Mouse (Mus musculus): ENCODE measurements at regions not wholly inside any gene's neighbourhood (a gene's known extent, or its start where the extent isn't known, plus 50 kb on each side); places are given as distances from the start of the nearest gene placed in this dataset.
A peak's percentile ranks its signal among the peaks of the same experiment; 100 is the strongest.

- no peak for ATAC-seq (ENCODE audit: low read depth)
- Histone ChIP-seq H3K4me1 (replicated peaks; ENCODE audit: control insufficient read depth, insufficient read depth, low read length) (peaks cover 4% of the 10 kb centered on the region), H3K4me2 (ENCODE audit: low read depth, low read length) (no peak overlapping the region), H3K27me3 (ENCODE audit: control insufficient read depth, insufficient read depth, low read depth, low read length) (no peaks in the 10 kb centered on the region), H3K27ac (ENCODE audit: low read length) (no peak overlapping the region), H3K9me3 (ENCODE audit: control insufficient read depth, low read length) (no peaks in the 10 kb centered on the region), H3K9ac (ENCODE audit: low read length) (no peak overlapping the region), H3K4me3 (ENCODE audit: low read length) (no peak overlapping the region), H3K36me3 (ENCODE audit: control insufficient read depth, insufficient read depth, low read length) (no peaks in the 10 kb centered on the region)
- WGBS, result 34% methylated on average over 6 of the region's 6 CpGs
Observed at GRCm38 (mm10) chr16:18683556-18683955, 53.8 kb upstream of the Sept5 start.

- no peak overlapping the region for H3K9ac ChIP-seq (ENCODE audit: low read length)
- no peak overlapping the region for H3K4me2 ChIP-seq (ENCODE audit: low read depth, low read length)
- no peak for ATAC-seq (ENCODE audit: low read depth)
- no peaks in the 10 kb centered on the region for H3K36me3 ChIP-seq (ENCODE audit: control insufficient read depth, insufficient read depth, low read length)
- no peak overlapping the region for H3K27ac ChIP-seq (ENCODE audit: low read length)
- H3K4me3 ChIP-seq (ENCODE audit: low read length), result no peak overlapping the region
- peaks cover 4% of the 10 kb centered on the region for H3K4me1 ChIP-seq (replicated peaks; ENCODE audit: control insufficient read depth, insufficient read depth, low read length)
- no peaks in the 10 kb centered on the region for H3K9me3 ChIP-seq (ENCODE audit: control insufficient read depth, low read length)
- H3K27me3 ChIP-seq (ENCODE audit: control insufficient read depth, insufficient read depth, low read depth, low read length), result no peaks in the 10 kb centered on the region
- 16% methylated on average over 5 of the region's 6 CpGs for WGBS
Observed at GRCm38 (mm10) chr16:18686044-18686761, 56.4 kb upstream of the Sept5 start.

GRCm38 (mm10) chr16:18686916-18687315 lies 57.2 kb upstream of the Sept5 start:
- Histone ChIP-seq H3K9ac (ENCODE audit: low read length) (peak overlapping the region; percentile 52), H3K27me3 (ENCODE audit: control insufficient read depth, insufficient read depth, low read depth, low read length) (no peaks in the 10 kb centered on the region), H3K36me3 (ENCODE audit: control insufficient read depth, insufficient read depth, low read length) (no peaks in the 10 kb centered on the region), H3K27ac (ENCODE audit: low read length) (peak overlapping the region; percentile 49; the same call in 1 of the 2 replicates), H3K4me3 (ENCODE audit: low read length) (peak overlapping the region; percentile 21), H3K4me1 (replicated peaks; ENCODE audit: control insufficient read depth, insufficient read depth, low read length) (peaks cover 4% of the 10 kb centered on the region), H3K9me3 (ENCODE audit: control insufficient read depth, low read length) (no peaks in the 10 kb centered on the region), H3K4me2 (ENCODE audit: low read depth, low read length) (peak overlapping the region; percentile 51)
- 1% methylated on average over 17 of the region's 17 CpGs for WGBS
- ATAC-seq (ENCODE audit: low read depth), result peak; percentile 97

GRCm38 (mm10) chr16:18687367-18687766 lies 57.6 kb upstream of the Sept5 start:
- Histone ChIP-seq H3K4me3 (ENCODE audit: low read length) (peak overlapping the region; percentile 21; the same call in 1 of the 2 replicates), H3K9ac (ENCODE audit: low read length) (peak overlapping the region; percentile 52), H3K4me1 (replicated peaks; ENCODE audit: control insufficient read depth, insufficient read depth, low read length) (peaks cover 4% of the 10 kb centered on the region), H3K27ac (ENCODE audit: low read length) (peak overlapping the region; percentile 49; the same call in 1 of the 2 replicates), H3K36me3 (ENCODE audit: control insufficient read depth, insufficient read depth, low read length) (no peaks in the 10 kb centered on the region), H3K9me3 (ENCODE audit: control insufficient read depth, low read length) (no peaks in the 10 kb centered on the region), H3K27me3 (ENCODE audit: control insufficient read depth, insufficient read depth, low read depth, low read length) (no peaks in the 10 kb centered on the region), H3K4me2 (ENCODE audit: low read depth, low read length) (peak overlapping the region; percentile 51)
- 8% methylated on average over 8 of the region's 8 CpGs for WGBS
- peak; percentile 56 for ATAC-seq (ENCODE audit: low read depth)

GRCm38 (mm10) chr16:18695596-18695995 lies 65.8 kb upstream of the Sept5 start:
- no peak overlapping the region for H3K9ac ChIP-seq (ENCODE audit: low read length)
- WGBS, result 51% methylated on average over 5 of the region's 5 CpGs
- H3K9me3 ChIP-seq (ENCODE audit: control insufficient read depth, low read length), result no peaks in the 10 kb centered on the region
- H3K4me2 ChIP-seq (ENCODE audit: low read depth, low read length), result no peak overlapping the region
- ATAC-seq (ENCODE audit: low read depth), result no peak
- no peak overlapping the region for H3K27ac ChIP-seq (ENCODE audit: low read length)
- no peaks in the 10 kb centered on the region for H3K36me3 ChIP-seq (ENCODE audit: control insufficient read depth, insufficient read depth, low read length)
- H3K4me1 ChIP-seq (replicated peaks; ENCODE audit: control insufficient read depth, insufficient read depth, low read length), result no peaks in the 10 kb centered on the region
- H3K27me3 ChIP-seq (ENCODE audit: control insufficient read depth, insufficient read depth, low read depth, low read length), result no peaks in the 10 kb centered on the region
- no peak overlapping the region for H3K4me3 ChIP-seq (ENCODE audit: low read length)

DNA sequence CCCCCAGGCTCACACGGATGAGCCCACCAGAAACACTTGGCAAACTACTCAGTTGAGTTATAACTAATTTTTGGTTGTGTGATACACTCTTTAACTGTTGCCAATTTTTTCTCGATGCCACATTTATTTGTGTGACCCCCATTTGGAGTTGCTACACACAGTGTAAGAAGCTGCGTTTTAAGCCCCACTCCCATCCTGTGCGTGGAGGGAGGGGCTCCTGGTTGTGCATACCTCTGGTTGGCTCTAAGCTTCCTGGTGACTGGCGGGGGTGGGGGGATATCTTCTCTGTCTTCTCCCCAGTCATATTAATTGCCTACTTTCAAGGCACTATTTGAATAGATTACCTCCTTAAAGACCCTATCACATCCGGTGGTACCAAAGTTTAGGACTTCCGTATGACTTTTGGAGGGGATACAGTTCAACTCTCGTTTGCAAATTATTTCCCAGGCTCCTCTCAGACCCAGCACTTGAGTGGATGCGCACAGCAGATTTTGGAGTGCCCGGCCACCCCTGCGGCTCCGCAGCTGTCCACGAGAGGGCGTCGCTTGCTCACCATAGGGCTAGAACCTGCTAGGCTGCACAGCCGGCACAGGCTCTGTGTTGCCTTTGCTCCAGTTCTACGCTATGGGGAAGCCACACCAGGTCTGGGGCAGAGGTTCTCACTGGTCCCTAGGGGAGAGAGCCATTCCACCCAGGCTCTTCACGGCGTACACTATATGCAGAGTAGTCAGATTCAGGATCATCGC lies 66.5 kb upstream of the Sept5 start:
- no peak overlapping the region for H3K27ac ChIP-seq (ENCODE audit: low read length)
- peak overlapping the region; percentile 17; the same call in 1 of the 2 replicates for H3K4me2 ChIP-seq (ENCODE audit: low read depth, low read length)
- WGBS, result 9% methylated on average over 20 of the region's 20 CpGs
- ATAC-seq (ENCODE audit: low read depth), result peak; percentile 79
- H3K9ac ChIP-seq (ENCODE audit: low read length), result no peak overlapping the region
- H3K27me3 ChIP-seq (ENCODE audit: control insufficient read depth, insufficient read depth, low read depth, low read length), result no peaks in the 10 kb centered on the region
- H3K9me3 ChIP-seq (ENCODE audit: control insufficient read depth, low read length), result no peaks in the 10 kb centered on the region
- no peak overlapping the region for H3K4me3 ChIP-seq (ENCODE audit: low read length)
- no peaks in the 10 kb centered on the region for H3K36me3 ChIP-seq (ENCODE audit: control insufficient read depth, insufficient read depth, low read length)
- H3K4me1 ChIP-seq (replicated peaks; ENCODE audit: control insufficient read depth, insufficient read depth, low read length), result no peaks in the 10 kb centered on the region

DNA sequence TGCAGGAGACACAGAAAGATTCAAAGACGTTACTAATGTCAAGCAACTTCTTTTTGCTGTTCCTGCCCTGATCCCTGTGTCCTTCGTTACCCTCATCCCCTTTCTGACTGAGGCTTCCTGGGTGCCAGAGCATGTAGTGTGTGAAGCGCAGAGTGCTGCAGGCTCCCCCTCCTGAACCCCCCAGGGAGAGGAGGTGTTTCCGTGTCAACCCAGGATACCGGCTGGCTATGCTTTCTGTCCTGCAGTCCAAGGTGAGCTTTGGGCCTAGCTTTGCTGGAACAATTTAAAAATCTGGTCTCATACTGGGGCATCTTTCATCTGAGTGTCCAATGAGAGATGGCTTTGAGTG lies 67.0 kb upstream of the Sept5 start:
- WGBS, result 73% methylated on average over 5 of the region's 5 CpGs
- H3K4me3 ChIP-seq (ENCODE audit: low read length), result no peak overlapping the region
- H3K9me3 ChIP-seq (ENCODE audit: control insufficient read depth, low read length), result no peaks in the 10 kb centered on the region
- H3K9ac ChIP-seq (ENCODE audit: low read length), result no peak overlapping the region
- no peaks in the 10 kb centered on the region for H3K36me3 ChIP-seq (ENCODE audit: control insufficient read depth, insufficient read depth, low read length)
- no peak overlapping the region for H3K4me2 ChIP-seq (ENCODE audit: low read depth, low read length)
- no peaks in the 10 kb centered on the region for H3K27me3 ChIP-seq (ENCODE audit: control insufficient read depth, insufficient read depth, low read depth, low read length)
- H3K27ac ChIP-seq (ENCODE audit: low read length), result no peak overlapping the region
- ATAC-seq (ENCODE audit: low read depth), result 0 out of 2 replicates have a peak, but pooled peaks have one; percentile 3
- H3K4me1 ChIP-seq (replicated peaks; ENCODE audit: control insufficient read depth, insufficient read depth, low read length), result no peaks in the 10 kb centered on the region

GRCm38 (mm10) chr16:18704126-18704525 lies 72.5 kb upstream of the Cldn5 start:
- Histone ChIP-seq H3K4me2 (ENCODE audit: low read depth, low read length) (no peak overlapping the region), H3K4me1 (replicated peaks; ENCODE audit: control insufficient read depth, insufficient read depth, low read length) (peaks cover 17% of the 10 kb centered on the region), H3K27ac (ENCODE audit: low read length) (peak overlapping the region; percentile 70; the same call in 1 of the 2 replicates), H3K4me3 (ENCODE audit: low read length) (no peak overlapping the region), H3K36me3 (ENCODE audit: control insufficient read depth, insufficient read depth, low read length) (no peaks in the 10 kb centered on the region), H3K27me3 (ENCODE audit: control insufficient read depth, insufficient read depth, low read depth, low read length) (no peaks in the 10 kb centered on the region), H3K9ac (ENCODE audit: low read length) (no peak overlapping the region; the same call in 1 of the 2 replicates), H3K9me3 (ENCODE audit: control insufficient read depth, low read length) (no peaks in the 10 kb centered on the region)
- 36% methylated on average over 9 of the region's 9 CpGs for WGBS
- ATAC-seq (ENCODE audit: low read depth), result no peak

DNA sequence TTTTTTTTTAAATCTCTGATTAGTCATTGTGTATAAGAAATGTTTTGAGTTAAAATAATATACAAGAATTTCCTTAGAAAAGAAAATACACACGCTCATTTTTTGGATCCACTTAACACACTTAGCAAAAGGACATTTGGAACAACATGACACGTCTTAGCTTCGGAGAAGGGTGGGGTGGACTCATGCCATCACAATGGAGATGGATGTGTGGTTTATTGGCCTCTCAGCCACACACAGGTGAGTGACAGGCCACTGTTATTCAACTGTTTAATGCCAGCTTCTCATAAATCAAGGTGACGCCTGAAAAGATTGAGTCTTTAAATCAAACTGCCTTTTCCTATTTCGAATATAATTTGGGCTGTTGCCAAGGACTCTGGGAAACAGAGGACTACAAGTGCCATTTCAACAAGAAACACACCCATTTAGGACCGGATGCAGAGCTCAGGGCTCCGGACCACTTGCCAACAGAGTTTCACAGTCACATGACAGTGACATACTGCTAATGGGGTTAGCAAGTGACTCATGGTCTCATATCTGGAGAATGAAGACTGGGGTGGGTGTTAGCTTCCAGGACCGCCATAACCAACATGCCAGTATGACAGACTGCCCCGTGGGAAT lies 71.5 kb upstream of the Cldn5 start:
- peak overlapping the region; percentile 70 for H3K27ac ChIP-seq (ENCODE audit: low read length)
- no peaks in the 10 kb centered on the region for H3K9me3 ChIP-seq (ENCODE audit: control insufficient read depth, low read length)
- no peaks in the 10 kb centered on the region for H3K36me3 ChIP-seq (ENCODE audit: control insufficient read depth, insufficient read depth, low read length)
- H3K4me3 ChIP-seq (ENCODE audit: low read length), result no peak overlapping the region
- H3K4me2 ChIP-seq (ENCODE audit: low read depth, low read length), result no peak overlapping the region
- ATAC-seq (ENCODE audit: low read depth), result peak; percentile 87
- 21% methylated on average over 9 of the region's 9 CpGs for WGBS
- H3K9ac ChIP-seq (ENCODE audit: low read length), result no peak overlapping the region
- H3K4me1 ChIP-seq (replicated peaks; ENCODE audit: control insufficient read depth, insufficient read depth, low read length), result peaks cover 17% of the 10 kb centered on the region
- H3K27me3 ChIP-seq (ENCODE audit: control insufficient read depth, insufficient read depth, low read depth, low read length), result no peaks in the 10 kb centered on the region
